Mouse (Mus musculus) small intestine, adult 2 months (tissue): ENCODE results near the gene Hydin.

Source experiments
- CTCF ChIP-seq: fragments of 200-500 bp; IDR thresholded peaks from 2 replicates; pipeline ENCODE4 v1.5.1; 2012; ENCODE audit warnings: low read depth, mild to moderate bottlenecking, control low read depth, inconsistent platforms, low read length, moderate library complexity, mixed read lengths; ENCODE audit not compliant: insufficient replicate concordance, insufficient read length; ENCODE audit errors: extremely low read depth
- POLR2A ChIP-seq: fragments of 200-500 bp; IDR thresholded peaks from 2 replicates; pipeline ENCODE4 v1.6.1; 2012; ENCODE audit warnings: low read depth, mild to moderate bottlenecking, control low read depth, inconsistent platforms, low read length, moderate library complexity

DNA sequence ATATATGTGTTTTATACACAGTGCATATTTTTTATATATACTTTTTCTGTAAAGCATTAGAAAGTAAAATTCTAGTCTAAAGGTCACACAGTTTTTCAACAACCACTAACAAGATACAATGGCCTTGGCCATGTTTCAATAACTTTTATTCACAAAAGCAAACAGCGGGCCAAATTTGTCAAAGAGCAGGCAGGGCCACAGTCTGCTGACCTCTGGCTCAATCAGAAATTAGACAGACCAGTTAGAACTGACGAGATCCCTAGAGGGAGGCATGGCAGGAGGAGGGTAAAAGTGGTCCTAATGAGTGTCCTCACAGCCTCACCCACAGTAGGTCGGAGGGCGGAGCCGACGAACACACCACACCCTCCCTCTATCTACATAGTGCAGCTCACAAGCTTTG lies 267.0 kb downstream of the Hydin start:
- TF ChIP-seq POLR2A (no peak), CTCF (no peak)
